Mouse (Mus musculus): ENCODE measurements around the gene Olfr78. TPM values are rescaled to one million over a fixed set of nuclear protein-coding genes. Genes with fewer than 3 reads are reported as not detected.

Gene Olfr78
- polyA plus RNA-seq (2015; fragmentation: Illumina TruSeq; extraction: RNeasy Lipid Tissue Mini Kit (QIAGEN cat#74804); ENCODE audit: low read depth, low replicate concordance) = 1.1 TPM

DNA sequence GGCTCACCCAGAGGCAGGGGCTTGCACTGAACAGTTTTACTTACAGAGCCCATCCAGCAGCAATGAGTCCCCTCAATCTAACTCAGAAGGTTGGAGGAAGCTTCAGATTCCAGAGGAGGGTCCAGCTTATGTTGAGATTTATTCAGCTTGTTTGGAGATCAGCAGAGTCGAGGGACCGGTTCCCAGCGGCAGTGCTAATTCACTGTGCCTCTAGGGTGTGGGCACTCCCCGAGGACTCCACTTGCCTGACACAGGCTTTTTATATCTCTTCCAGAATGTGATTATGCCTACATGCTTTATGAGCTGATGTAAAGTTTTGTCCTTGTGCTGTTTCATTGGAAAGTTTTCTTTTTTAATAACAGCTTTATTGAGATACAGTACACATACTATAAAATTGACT is at the start of gene Olfr78, which contains the start of gene Olfr560:
Gene Olfr78 (minus strand): TSS at position 206 of the 400 bp plus-strand sequence.
Gene Olfr560 (minus strand): TSS at position 101 of the 400 bp plus-strand sequence.

DNA sequence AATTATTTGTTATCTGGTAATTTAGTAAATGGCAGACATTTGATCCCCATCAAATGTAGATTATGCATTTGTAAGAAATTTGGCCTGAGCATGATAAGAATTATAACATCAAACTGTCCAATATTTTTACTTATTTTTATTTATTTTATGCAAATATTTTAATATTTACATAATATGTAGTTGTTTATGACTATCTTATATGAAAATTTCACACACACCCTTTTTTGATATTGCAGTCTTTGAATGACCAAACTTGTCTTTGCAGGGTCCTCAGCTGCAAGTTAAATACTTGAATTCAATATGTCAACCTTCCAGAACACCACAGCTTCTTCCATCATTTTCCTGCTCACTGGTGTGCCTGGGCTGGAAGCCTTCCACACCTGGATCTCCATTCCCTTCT is 43.9 kb upstream of the Olfr78 start, which contains the start of gene Olfr564:
Gene Olfr564 (plus strand): TSS at position 301 of the 400 bp plus-strand sequence.

DNA sequence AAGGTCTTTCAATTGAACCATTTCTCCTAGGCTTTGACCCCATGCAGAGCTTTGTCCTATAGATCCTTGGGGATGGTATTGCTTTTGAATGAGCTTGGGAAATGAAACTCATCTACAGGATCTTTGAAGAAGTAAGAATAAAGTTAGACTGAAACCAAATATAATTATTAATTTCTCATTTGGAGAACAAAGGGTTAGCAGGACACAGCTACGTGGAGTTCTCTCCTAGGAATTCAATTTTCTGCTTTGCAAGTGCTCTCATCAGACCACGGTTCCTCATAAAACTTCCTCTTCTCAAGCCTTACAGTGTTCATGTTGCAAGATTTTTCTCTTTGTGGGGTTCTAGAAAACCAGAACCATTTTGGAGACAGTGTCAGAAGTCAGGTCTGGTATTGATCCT is 11.7 kb upstream of the Olfr78 start, which contains the start of gene Olfr561:
Gene Olfr561 (plus strand): TSS at position 301 of the 400 bp plus-strand sequence.

DNA sequence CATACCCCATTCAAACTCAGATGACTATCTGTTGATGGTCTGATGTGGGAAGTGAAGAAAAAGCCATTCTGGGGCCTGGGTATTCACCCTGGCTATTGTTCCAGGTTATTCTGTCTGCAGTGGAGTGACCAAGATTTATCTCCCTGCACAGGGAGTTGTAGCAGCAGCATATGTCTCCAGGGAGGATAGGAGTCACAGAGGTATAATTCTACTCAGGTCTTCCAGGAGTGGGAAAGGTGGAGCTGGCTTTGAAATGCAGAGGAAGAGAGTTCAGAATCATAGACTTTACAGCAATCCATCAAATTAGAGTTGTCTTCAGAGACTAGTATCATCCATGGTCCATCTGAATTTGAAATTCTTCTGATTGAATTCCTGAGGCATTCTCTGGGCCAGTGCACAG is 31.9 kb downstream of the Olfr78 start, which contains the start of gene Olfr559:
Gene Olfr559 (minus strand): TSS at position 101 of the 400 bp plus-strand sequence.

DNA sequence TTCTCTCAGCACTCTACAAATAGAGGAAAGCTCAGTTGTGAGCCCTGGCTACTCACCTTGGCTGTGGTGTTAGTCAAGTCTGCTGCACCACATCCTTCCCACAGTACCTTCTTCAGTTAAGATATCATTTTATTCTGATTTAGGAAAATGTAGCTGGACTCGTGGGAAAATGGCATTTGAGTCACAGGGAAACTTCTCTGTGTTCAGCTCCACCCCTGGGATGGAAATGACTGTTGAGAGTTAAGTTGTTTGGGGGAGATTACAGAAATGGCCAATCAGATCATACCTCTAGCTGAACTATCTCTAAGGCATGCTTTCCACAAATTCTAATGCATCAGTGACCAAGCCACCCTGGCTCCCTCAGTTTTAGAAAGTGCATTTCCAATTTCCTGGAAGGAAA is 40.3 kb downstream of the Olfr78 start, which contains the start of gene Olfr33:
Gene Olfr33 (minus strand): TSS at position 101 of the 400 bp plus-strand sequence.

DNA sequence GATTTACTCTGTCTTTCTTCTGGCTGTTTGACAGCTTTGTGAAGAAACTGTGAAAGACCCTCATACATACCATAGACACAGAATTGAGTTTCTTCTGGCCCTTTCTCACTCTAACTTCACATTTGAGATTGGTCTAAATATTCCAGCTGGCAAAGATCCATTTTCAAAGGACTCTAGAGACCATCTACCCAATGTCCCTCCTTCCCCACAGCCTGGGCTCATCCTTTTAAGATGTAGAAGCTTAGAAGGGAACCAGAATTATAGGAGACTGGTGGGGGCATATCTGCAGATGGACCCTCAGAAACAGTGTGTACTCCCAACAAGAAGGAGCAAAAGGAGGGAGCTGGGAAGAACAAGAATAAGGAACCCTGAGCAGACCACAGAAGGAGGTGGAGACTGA is 57.4 kb downstream of the Olfr78 start, which contains the start of gene Olfr558:
Gene Olfr558 (plus strand): TSS at position 301 of the 400 bp plus-strand sequence.

DNA sequence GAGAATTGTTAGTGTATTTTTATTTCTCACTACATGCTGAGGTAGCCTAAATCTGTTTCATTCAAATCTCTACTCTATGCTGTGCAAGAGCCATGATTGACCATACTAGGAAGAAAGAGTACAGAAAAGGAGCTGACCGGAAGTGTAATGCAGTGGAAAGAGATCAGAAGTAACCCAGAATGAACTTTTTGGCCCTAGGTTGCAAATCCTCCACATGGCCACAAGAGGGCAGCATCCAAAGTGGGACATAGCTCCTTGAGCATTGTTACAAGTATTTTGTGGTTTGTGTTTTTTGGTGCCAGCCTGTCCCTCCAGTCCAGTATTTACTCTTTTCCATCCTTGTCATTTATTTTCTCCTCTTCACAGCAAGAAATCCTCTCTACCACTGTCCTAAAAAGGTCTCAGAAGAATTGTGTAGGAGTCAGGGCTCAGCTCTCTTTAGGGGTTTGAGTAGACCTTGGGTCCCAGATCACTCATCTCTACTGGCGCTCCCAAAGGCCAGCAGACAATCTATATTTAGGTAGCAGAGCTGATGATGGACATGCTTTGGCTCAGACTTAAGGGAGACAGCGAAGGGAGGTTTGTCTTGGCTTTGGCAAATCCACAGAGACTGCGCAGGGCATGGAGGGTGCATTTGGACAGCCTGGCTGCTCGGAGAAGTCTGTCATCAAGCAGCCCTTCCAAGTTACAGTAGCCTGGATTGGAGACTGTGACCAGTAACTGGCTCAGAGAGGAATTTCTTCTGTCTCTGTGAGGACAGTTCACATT is 63.7 kb downstream of the Olfr78 start, which contains the start of gene Olfr557:
Gene Olfr557 (plus strand): TSS at position 553 of the 768 bp plus-strand sequence.

Other genes with a start within 250 kb of the Olfr78 start
- not detected for gene Olfr547, start 224.7 kb downstream of the Olfr78 start, polyA plus RNA-seq (2015; fragmentation: Illumina TruSeq; extraction: RNeasy Lipid Tissue Mini Kit (QIAGEN cat#74804); ENCODE audit: low read depth, low replicate concordance)
- gene Olfr548-ps1, start 218.6 kb downstream of the Olfr78 start, polyA plus RNA-seq (2015; fragmentation: Illumina TruSeq; extraction: RNeasy Lipid Tissue Mini Kit (QIAGEN cat#74804); ENCODE audit: low read depth, low replicate concordance) = not detected
- not detected for gene Olfr549, start 209.6 kb downstream of the Olfr78 start, polyA plus RNA-seq (2015; fragmentation: Illumina TruSeq; extraction: RNeasy Lipid Tissue Mini Kit (QIAGEN cat#74804); ENCODE audit: low read depth, low replicate concordance)
- gene Trim21, start 194.0 kb downstream of the Olfr78 start, polyA plus RNA-seq (2015; fragmentation: Illumina TruSeq; extraction: RNeasy Lipid Tissue Mini Kit (QIAGEN cat#74804); ENCODE audit: low read depth, low replicate concordance) = 2.0 TPM
- gene Olfr550, start 188.0 kb downstream of the Olfr78 start, polyA plus RNA-seq (2015; fragmentation: Illumina TruSeq; extraction: RNeasy Lipid Tissue Mini Kit (QIAGEN cat#74804); ENCODE audit: low read depth, low replicate concordance) = not detected
- gene Olfr551, start 167.6 kb downstream of the Olfr78 start, polyA plus RNA-seq (2015; fragmentation: Illumina TruSeq; extraction: RNeasy Lipid Tissue Mini Kit (QIAGEN cat#74804); ENCODE audit: low read depth, low replicate concordance) = not detected
- gene Olfr552, start 161.7 kb downstream of the Olfr78 start, polyA plus RNA-seq (2015; fragmentation: Illumina TruSeq; extraction: RNeasy Lipid Tissue Mini Kit (QIAGEN cat#74804); ENCODE audit: low read depth, low replicate concordance) = not detected
- not detected for gene Olfr553, start 141.3 kb downstream of the Olfr78 start, polyA plus RNA-seq (2015; fragmentation: Illumina TruSeq; extraction: RNeasy Lipid Tissue Mini Kit (QIAGEN cat#74804); ENCODE audit: low read depth, low replicate concordance)
- gene Olfr554, start 121.0 kb downstream of the Olfr78 start, polyA plus RNA-seq (2015; fragmentation: Illumina TruSeq; extraction: RNeasy Lipid Tissue Mini Kit (QIAGEN cat#74804); ENCODE audit: low read depth, low replicate concordance) = not detected
- gene Olfr555, start 100.6 kb downstream of the Olfr78 start, polyA plus RNA-seq (2015; fragmentation: Illumina TruSeq; extraction: RNeasy Lipid Tissue Mini Kit (QIAGEN cat#74804); ENCODE audit: low read depth, low replicate concordance) = not detected
- gene Olfr556, start 94.6 kb downstream of the Olfr78 start, polyA plus RNA-seq (2015; fragmentation: Illumina TruSeq; extraction: RNeasy Lipid Tissue Mini Kit (QIAGEN cat#74804); ENCODE audit: low read depth, low replicate concordance) = not detected
- 6.1 TPM for gene Trim68, start 72.1 kb downstream of the Olfr78 start, polyA plus RNA-seq (2015; fragmentation: Illumina TruSeq; extraction: RNeasy Lipid Tissue Mini Kit (QIAGEN cat#74804); ENCODE audit: low read depth, low replicate concordance)
- not detected for gene Olfr557, start 63.6 kb downstream of the Olfr78 start, polyA plus RNA-seq (2015; fragmentation: Illumina TruSeq; extraction: RNeasy Lipid Tissue Mini Kit (QIAGEN cat#74804); ENCODE audit: low read depth, low replicate concordance)
- gene Olfr558, start 57.3 kb downstream of the Olfr78 start, polyA plus RNA-seq (2015; fragmentation: Illumina TruSeq; extraction: RNeasy Lipid Tissue Mini Kit (QIAGEN cat#74804); ENCODE audit: low read depth, low replicate concordance) = 1.0 TPM
- gene Olfr33, start 40.4 kb downstream of the Olfr78 start, polyA plus RNA-seq (2015; fragmentation: Illumina TruSeq; extraction: RNeasy Lipid Tissue Mini Kit (QIAGEN cat#74804); ENCODE audit: low read depth, low replicate concordance) = not detected
- gene Olfr559, start 32.0 kb downstream of the Olfr78 start, polyA plus RNA-seq (2015; fragmentation: Illumina TruSeq; extraction: RNeasy Lipid Tissue Mini Kit (QIAGEN cat#74804); ENCODE audit: low read depth, low replicate concordance) = not detected
- 0.33 TPM for gene Olfr560, start 105 bp downstream of the Olfr78 start, polyA plus RNA-seq (2015; fragmentation: Illumina TruSeq; extraction: RNeasy Lipid Tissue Mini Kit (QIAGEN cat#74804); ENCODE audit: low read depth, low replicate concordance)
- not detected for gene Olfr561, start 11.8 kb upstream of the Olfr78 start, polyA plus RNA-seq (2015; fragmentation: Illumina TruSeq; extraction: RNeasy Lipid Tissue Mini Kit (QIAGEN cat#74804); ENCODE audit: low read depth, low replicate concordance)
- gene Olfr564, start 44.0 kb upstream of the Olfr78 start, polyA plus RNA-seq (2015; fragmentation: Illumina TruSeq; extraction: RNeasy Lipid Tissue Mini Kit (QIAGEN cat#74804); ENCODE audit: low read depth, low replicate concordance) = not detected
- not detected for gene Olfr566, start 99.3 kb upstream of the Olfr78 start, polyA plus RNA-seq (2015; fragmentation: Illumina TruSeq; extraction: RNeasy Lipid Tissue Mini Kit (QIAGEN cat#74804); ENCODE audit: low read depth, low replicate concordance)
- not detected for gene Olfr568, start 117.7 kb upstream of the Olfr78 start, polyA plus RNA-seq (2015; fragmentation: Illumina TruSeq; extraction: RNeasy Lipid Tissue Mini Kit (QIAGEN cat#74804); ENCODE audit: low read depth, low replicate concordance)
- not detected for gene Olfr569, start 131.4 kb upstream of the Olfr78 start, polyA plus RNA-seq (2015; fragmentation: Illumina TruSeq; extraction: RNeasy Lipid Tissue Mini Kit (QIAGEN cat#74804); ENCODE audit: low read depth, low replicate concordance)
- gene Olfr570, start 135.1 kb upstream of the Olfr78 start, polyA plus RNA-seq (2015; fragmentation: Illumina TruSeq; extraction: RNeasy Lipid Tissue Mini Kit (QIAGEN cat#74804); ENCODE audit: low read depth, low replicate concordance) = not detected
- not detected for gene Olfr571, start 158.1 kb upstream of the Olfr78 start, polyA plus RNA-seq (2015; fragmentation: Illumina TruSeq; extraction: RNeasy Lipid Tissue Mini Kit (QIAGEN cat#74804); ENCODE audit: low read depth, low replicate concordance)
- not detected for gene Olfr572, start 164.9 kb upstream of the Olfr78 start, polyA plus RNA-seq (2015; fragmentation: Illumina TruSeq; extraction: RNeasy Lipid Tissue Mini Kit (QIAGEN cat#74804); ENCODE audit: low read depth, low replicate concordance)
- not detected for gene Olfr573-ps1, start 183.1 kb upstream of the Olfr78 start, polyA plus RNA-seq (2015; fragmentation: Illumina TruSeq; extraction: RNeasy Lipid Tissue Mini Kit (QIAGEN cat#74804); ENCODE audit: low read depth, low replicate concordance)
- not detected for gene Olfr574, start 189.0 kb upstream of the Olfr78 start, polyA plus RNA-seq (2015; fragmentation: Illumina TruSeq; extraction: RNeasy Lipid Tissue Mini Kit (QIAGEN cat#74804); ENCODE audit: low read depth, low replicate concordance)
- not detected for gene Olfr575, start 199.3 kb upstream of the Olfr78 start, polyA plus RNA-seq (2015; fragmentation: Illumina TruSeq; extraction: RNeasy Lipid Tissue Mini Kit (QIAGEN cat#74804); ENCODE audit: low read depth, low replicate concordance)
- not detected for gene Olfr576, start 203.2 kb upstream of the Olfr78 start, polyA plus RNA-seq (2015; fragmentation: Illumina TruSeq; extraction: RNeasy Lipid Tissue Mini Kit (QIAGEN cat#74804); ENCODE audit: low read depth, low replicate concordance)
- not detected for gene Olfr577, start 216.5 kb upstream of the Olfr78 start, polyA plus RNA-seq (2015; fragmentation: Illumina TruSeq; extraction: RNeasy Lipid Tissue Mini Kit (QIAGEN cat#74804); ENCODE audit: low read depth, low replicate concordance)
- not detected for gene Olfr578, start 229.9 kb upstream of the Olfr78 start, polyA plus RNA-seq (2015; fragmentation: Illumina TruSeq; extraction: RNeasy Lipid Tissue Mini Kit (QIAGEN cat#74804); ENCODE audit: low read depth, low replicate concordance)

Measured in brain, adult 10 weeks (tissue).